Mouse (Mus musculus): ENCODE measurements around the gene Smndc1. TPM values are rescaled to one million over a fixed set of nuclear protein-coding genes. Genes with fewer than 3 reads are reported as not detected.

The Smndc1 gene
- polyA plus RNA-seq, 1 experiment: 30.8 TPM

GRCm38 (mm10) chr19:53383336-53383735 lies 7.0 kb downstream of the Smndc1 start:
- H3K4me3 ChIP-seq: no peak overlapping the region
- H3K36me3 ChIP-seq (ENCODE audit: control insufficient read depth, insufficient read depth): peaks cover 92% of the 10 kb centered on the region
- no peak overlapping the region for H3ac ChIP-seq (ENCODE audit: control insufficient read depth, insufficient read length)
- no peak for TF ChIP-seq CEBPB (IDR thresholded peaks at IDR 0.05; ENCODE audit: insufficient read depth, poor library complexity, severe bottlenecking)
- no peak for TF ChIP-seq TCF12 (IDR thresholded peaks at IDR 0.05; ENCODE audit: insufficient read depth, poor library complexity, severe bottlenecking)
- no peak for TF ChIP-seq POLR2AphosphoS2 (IDR thresholded peaks at IDR 0.05; ENCODE audit: insufficient read length, low read depth)
- TF ChIP-seq USF1 (IDR thresholded peaks at IDR 0.05; ENCODE audit: low read depth): no peak
- no peak for TF ChIP-seq SRF (IDR thresholded peaks at IDR 0.05; ENCODE audit: control insufficient read depth, insufficient read length, low read depth)
- no peak for TF ChIP-seq MAX (IDR thresholded peaks at IDR 0.05; ENCODE audit: low read depth)
- TF ChIP-seq MYOG (IDR thresholded peaks at IDR 0.05; ENCODE audit: control insufficient read depth in 1 of 3, insufficient read depth in 1 of 3, insufficient read length in 2 of 3, low read depth in 2 of 3): no peak
- no peak for TF ChIP-seq MYOD1 (IDR thresholded peaks at IDR 0.05; ENCODE audit: control insufficient read depth in 1 of 3, insufficient read length in 2 of 3, low read depth in 2 of 3)
- no peak for TF ChIP-seq REST (IDR thresholded peaks at IDR 0.05; ENCODE audit: insufficient read depth, insufficient read length)
- TF ChIP-seq POLR2A (IDR thresholded peaks at IDR 0.05; ENCODE audit: insufficient read length, low read depth): no peak
- no peak for TF ChIP-seq E2F4 (IDR thresholded peaks at IDR 0.05; ENCODE audit: insufficient read depth)
- no peak for TF ChIP-seq TCF3 (IDR thresholded peaks at IDR 0.05; ENCODE audit: insufficient read length, low read depth)
- H3K27me3 ChIP-seq (ENCODE audit: control insufficient read depth, insufficient read depth, insufficient read length): no peaks in the 10 kb centered on the region
- H3K79me2 ChIP-seq (ENCODE audit: control insufficient read depth, insufficient read depth): peaks cover 49% of the 10 kb centered on the region
- no peak overlapping the region for H3K4me2 ChIP-seq (ENCODE audit: low read depth)

- TF ChIP-seq E2F4 (IDR thresholded peaks at IDR 0.05; ENCODE audit: insufficient read depth): no peak
- no peak for TF ChIP-seq POLR2AphosphoS2 (IDR thresholded peaks at IDR 0.05; ENCODE audit: insufficient read length, low read depth)
- no peak for TF ChIP-seq MYOG (IDR thresholded peaks at IDR 0.05; ENCODE audit: control insufficient read depth in 1 of 3, insufficient read depth in 1 of 3, insufficient read length in 2 of 3, low read depth in 2 of 3)
- peaks cover 68% of the 10 kb centered on the region for H3K36me3 ChIP-seq (ENCODE audit: control insufficient read depth, insufficient read depth)
- H3K79me2 ChIP-seq (ENCODE audit: control insufficient read depth, insufficient read depth): peaks cover 13% of the 10 kb centered on the region
- no peak overlapping the region for H3K4me3 ChIP-seq
- no peaks in the 10 kb centered on the region for H3K27me3 ChIP-seq (ENCODE audit: control insufficient read depth, insufficient read depth, insufficient read length)
- no peak overlapping the region for H3K4me2 ChIP-seq (ENCODE audit: low read depth)
- H3ac ChIP-seq (ENCODE audit: control insufficient read depth, insufficient read length): no peak overlapping the region
Measured at GRCm38 (mm10) chr19:53378421-53378820, 12.0 kb downstream of the Smndc1 start.

- Histone ChIP-seq H3K27me3 (ENCODE audit: control insufficient read depth, insufficient read depth, insufficient read length) (no peaks in the 10 kb centered on the region), H3K4me2 (ENCODE audit: low read depth) (no peak overlapping the region), H3K4me3 (no peak overlapping the region), H3K79me2 (ENCODE audit: control insufficient read depth, insufficient read depth) (peaks cover 6% of the 10 kb centered on the region), H3K36me3 (ENCODE audit: control insufficient read depth, insufficient read depth) (peaks cover 61% of the 10 kb centered on the region), H3ac (ENCODE audit: control insufficient read depth, insufficient read length) (no peak overlapping the region)
- TF ChIP-seq MAX (IDR thresholded peaks at IDR 0.05; ENCODE audit: low read depth) (no peak), MYOD1 (IDR thresholded peaks at IDR 0.05; ENCODE audit: control insufficient read depth in 1 of 3, insufficient read length in 2 of 3, low read depth in 2 of 3) (no peak), MYOG (IDR thresholded peaks at IDR 0.05; ENCODE audit: control insufficient read depth in 1 of 3, insufficient read depth in 1 of 3, insufficient read length in 2 of 3, low read depth in 2 of 3) (no peak), REST (IDR thresholded peaks at IDR 0.05; ENCODE audit: insufficient read depth, insufficient read length) (no peak), USF1 (IDR thresholded peaks at IDR 0.05; ENCODE audit: low read depth) (no peak), E2F4 (IDR thresholded peaks at IDR 0.05; ENCODE audit: insufficient read depth) (no peak), POLR2AphosphoS2 (IDR thresholded peaks at IDR 0.05; ENCODE audit: insufficient read length, low read depth) (no peak), SRF (IDR thresholded peaks at IDR 0.05; ENCODE audit: control insufficient read depth, insufficient read length, low read depth) (no peak), POLR2A (IDR thresholded peaks at IDR 0.05; ENCODE audit: insufficient read length, low read depth) (no peak), CEBPB (IDR thresholded peaks at IDR 0.05; ENCODE audit: insufficient read depth, poor library complexity, severe bottlenecking) (no peak), TCF12 (IDR thresholded peaks at IDR 0.05; ENCODE audit: insufficient read depth, poor library complexity, severe bottlenecking) (no peak), TCF3 (IDR thresholded peaks at IDR 0.05; ENCODE audit: insufficient read length, low read depth) (no peak)
Measured at GRCm38 (mm10) chr19:53377652-53378051, 12.7 kb downstream of the Smndc1 start.

- no peak for TF ChIP-seq MYOD1 (IDR thresholded peaks at IDR 0.05; ENCODE audit: control insufficient read depth in 1 of 3, insufficient read length in 2 of 3, low read depth in 2 of 3)
- H3K36me3 ChIP-seq (ENCODE audit: control insufficient read depth, insufficient read depth): peaks cover 45% of the 10 kb centered on the region
- no peaks in the 10 kb centered on the region for H3K27me3 ChIP-seq (ENCODE audit: control insufficient read depth, insufficient read depth, insufficient read length)
- no peak overlapping the region for H3K4me2 ChIP-seq (ENCODE audit: low read depth)
- no peak overlapping the region for H3K4me3 ChIP-seq
- no peaks in the 10 kb centered on the region for H3K79me2 ChIP-seq (ENCODE audit: control insufficient read depth, insufficient read depth)
- no peak overlapping the region for H3ac ChIP-seq (ENCODE audit: control insufficient read depth, insufficient read length)
Measured at GRCm38 (mm10) chr19:53375816-53376215, 14.6 kb downstream of the Smndc1 start.

- Histone ChIP-seq H3K36me3 (ENCODE audit: control insufficient read depth, insufficient read depth) (peaks cover 40% of the 10 kb centered on the region), H3K4me3 (no peak overlapping the region), H3ac (ENCODE audit: control insufficient read depth, insufficient read length) (no peak overlapping the region), H3K79me2 (ENCODE audit: control insufficient read depth, insufficient read depth) (no peaks in the 10 kb centered on the region), H3K4me2 (ENCODE audit: low read depth) (no peak overlapping the region), H3K27me3 (ENCODE audit: control insufficient read depth, insufficient read depth, insufficient read length) (no peaks in the 10 kb centered on the region)
- no peak for TF ChIP-seq E2F4 (IDR thresholded peaks at IDR 0.05; ENCODE audit: insufficient read depth)
- TF ChIP-seq REST (IDR thresholded peaks at IDR 0.05; ENCODE audit: insufficient read depth, insufficient read length): no peak
- no peak for TF ChIP-seq CEBPB (IDR thresholded peaks at IDR 0.05; ENCODE audit: insufficient read depth, poor library complexity, severe bottlenecking)
- no peak for TF ChIP-seq POLR2A (IDR thresholded peaks at IDR 0.05; ENCODE audit: insufficient read length, low read depth)
- no peak for TF ChIP-seq SRF (IDR thresholded peaks at IDR 0.05; ENCODE audit: control insufficient read depth, insufficient read length, low read depth)
- TF ChIP-seq TCF12 (IDR thresholded peaks at IDR 0.05; ENCODE audit: insufficient read depth, poor library complexity, severe bottlenecking): no peak
- no peak for TF ChIP-seq USF1 (IDR thresholded peaks at IDR 0.05; ENCODE audit: low read depth)
- no peak for TF ChIP-seq MAX (IDR thresholded peaks at IDR 0.05; ENCODE audit: low read depth)
- TF ChIP-seq TCF3 (IDR thresholded peaks at IDR 0.05; ENCODE audit: insufficient read length, low read depth): no peak
- TF ChIP-seq MYOD1 (IDR thresholded peaks at IDR 0.05; ENCODE audit: control insufficient read depth in 1 of 3, insufficient read length in 2 of 3, low read depth in 2 of 3): no peak
- no peak for TF ChIP-seq MYOG (IDR thresholded peaks at IDR 0.05; ENCODE audit: control insufficient read depth in 1 of 3, insufficient read depth in 1 of 3, insufficient read length in 2 of 3, low read depth in 2 of 3)
- TF ChIP-seq POLR2AphosphoS2 (IDR thresholded peaks at IDR 0.05; ENCODE audit: insufficient read length, low read depth): no peak
Measured at GRCm38 (mm10) chr19:53375299-53375698, 15.1 kb downstream of the Smndc1 start.

Measured in myocyte (in vitro differentiated cells).